Mouse (Mus musculus) cortical plate, adult 2 months (tissue): Measurements from ENCODE around the gene Teddm1a.

Source experiments
- CTCF ChIP-seq: fragments of 200-500 bp; IDR thresholded peaks from 2 replicates; pipeline ENCODE4 v1.5.1; 2011; ENCODE audit warnings: mild to moderate bottlenecking, control low read depth, low read length; ENCODE audit not compliant: insufficient read depth; ENCODE audit errors: extremely low read depth
- POLR2A ChIP-seq: fragments of 200-500 bp; IDR thresholded peaks from 2 replicates; pipeline ENCODE4 v1.6.1; 2011; ENCODE audit warnings: mild to moderate bottlenecking, low read length, control low read depth; ENCODE audit not compliant: insufficient read depth; ENCODE audit errors: extremely low read depth

GRCm38 (mm10) chr1:153935844-153936380, 44.4 kb downstream of the Teddm1a start:
- TF ChIP-seq CTCF = no peak
- no peak for TF ChIP-seq POLR2A
